Mouse (Mus musculus): Measurements from ENCODE around the gene Prm3. TPM values are rescaled to one million over a fixed set of nuclear protein-coding genes. Genes with fewer than 3 reads are reported as not detected.

Gene Prm3
- polyA plus RNA-seq, 2 experiments, result not detected

GRCm38 (mm10) chr16:10773543-10773942, 17.2 kb downstream of the Prm3 start:
- WGBS, result 71% methylated on average over 8 of the region's 8 CpGs
- ATAC-seq (ENCODE audit: low FRiP score, low read depth), result no peak

GRCm38 (mm10) chr16:10771769-10772510, 18.8 kb downstream of the Prm3 start:
- ATAC-seq (ENCODE audit: low FRiP score, low read depth), result no peak
- Histone ChIP-seq H3K27ac (replicated peaks; ENCODE audit: low read depth, low read length) (no peak overlapping the region), H3K4me2 (replicated peaks; ENCODE audit: low read depth, low read length, severe bottlenecking) (no peak overlapping the region), H3K27me3 (ENCODE audit: control insufficient read depth, insufficient read depth, low read length) (no peaks in the 10 kb centered on the region), H3K36me3 (ENCODE audit: control insufficient read depth, insufficient read depth, low read length) (no peaks in the 10 kb centered on the region), H3K9ac (ENCODE audit: low read depth, low read length, severe bottlenecking) (no peak overlapping the region), H3K4me3 (replicated peaks; ENCODE audit: low read length) (no peak overlapping the region), H3K4me1 (ENCODE audit: control insufficient read depth, insufficient read depth, low read length) (no peaks in the 10 kb centered on the region; the same call in 1 of the 2 replicates), H3K9me3 (ENCODE audit: control insufficient read depth, low read length) (no peaks in the 10 kb centered on the region)
- WGBS, result 50% methylated on average over 19 of the region's 19 CpGs
- TF ChIP-seq POLR2A (IDR thresholded peaks at IDR 0.05; ENCODE audit: borderline replicate concordance, extremely low read depth, insufficient read depth, insufficient read length), result no peak
- no peak for DNase-seq (ENCODE audit: low spot score)

More at GRCm38 (mm10) chr16:10773543-10773942, 17.2 kb downstream of the Prm3 start:
- H3K27me3 ChIP-seq (ENCODE audit: control insufficient read depth, insufficient read depth, low read length), result no peaks in the 10 kb centered on the region
- no peak for TF ChIP-seq POLR2A (IDR thresholded peaks at IDR 0.05; ENCODE audit: borderline replicate concordance, extremely low read depth, insufficient read depth, insufficient read length)
- no peak overlapping the region for H3K4me2 ChIP-seq (replicated peaks; ENCODE audit: low read depth, low read length, severe bottlenecking)
- H3K4me3 ChIP-seq (replicated peaks; ENCODE audit: low read length), result no peak overlapping the region
- no peak overlapping the region for H3K27ac ChIP-seq (replicated peaks; ENCODE audit: low read depth, low read length)
- no peak for DNase-seq (ENCODE audit: low spot score)
- H3K4me1 ChIP-seq (ENCODE audit: control insufficient read depth, insufficient read depth, low read length), result no peaks in the 10 kb centered on the region; the same call in 1 of the 2 replicates
- H3K9ac ChIP-seq (ENCODE audit: low read depth, low read length, severe bottlenecking), result no peak overlapping the region
- H3K36me3 ChIP-seq (ENCODE audit: control insufficient read depth, insufficient read depth, low read length), result no peaks in the 10 kb centered on the region
- H3K9me3 ChIP-seq (ENCODE audit: control insufficient read depth, low read length), result no peaks in the 10 kb centered on the region

- Histone ChIP-seq H3K4me1 (ENCODE audit: control insufficient read depth, insufficient read depth, low read length) (no peaks in the 10 kb centered on the region; the same call in 1 of the 2 replicates), H3K4me2 (replicated peaks; ENCODE audit: low read depth, low read length, severe bottlenecking) (no peak overlapping the region), H3K9me3 (ENCODE audit: control insufficient read depth, low read length) (no peaks in the 10 kb centered on the region), H3K9ac (ENCODE audit: low read depth, low read length, severe bottlenecking) (no peak overlapping the region), H3K36me3 (ENCODE audit: control insufficient read depth, insufficient read depth, low read length) (no peaks in the 10 kb centered on the region), H3K27ac (replicated peaks; ENCODE audit: low read depth, low read length) (no peak overlapping the region), H3K27me3 (ENCODE audit: control insufficient read depth, insufficient read depth, low read length) (no peaks in the 10 kb centered on the region), H3K4me3 (replicated peaks; ENCODE audit: low read length) (no peak overlapping the region)
- 53% methylated on average over 4 of the region's 4 CpGs for WGBS
- DNase-seq (ENCODE audit: low spot score) (no peak), ATAC-seq (ENCODE audit: low FRiP score, low read depth) (no peak; the same call in 1 of the 2 replicates)
- no peak for TF ChIP-seq POLR2A (IDR thresholded peaks at IDR 0.05; ENCODE audit: borderline replicate concordance, extremely low read depth, insufficient read depth, insufficient read length)
Observed at GRCm38 (mm10) chr16:10770531-10771325, 20.0 kb downstream of the Prm3 start.

GRCm38 (mm10) chr16:10769661-10770060, 21.1 kb downstream of the Prm3 start:
- Histone ChIP-seq H3K4me3 (replicated peaks; ENCODE audit: low read length) (no peak overlapping the region), H3K36me3 (ENCODE audit: control insufficient read depth, insufficient read depth, low read length) (no peaks in the 10 kb centered on the region), H3K9ac (ENCODE audit: low read depth, low read length, severe bottlenecking) (no peak overlapping the region), H3K4me2 (replicated peaks; ENCODE audit: low read depth, low read length, severe bottlenecking) (no peak overlapping the region), H3K4me1 (ENCODE audit: control insufficient read depth, insufficient read depth, low read length) (no peaks in the 10 kb centered on the region; the same call in 1 of the 2 replicates), H3K27me3 (ENCODE audit: control insufficient read depth, insufficient read depth, low read length) (no peaks in the 10 kb centered on the region), H3K27ac (replicated peaks; ENCODE audit: low read depth, low read length) (no peak overlapping the region), H3K9me3 (ENCODE audit: control insufficient read depth, low read length) (no peaks in the 10 kb centered on the region)
- DNase-seq (ENCODE audit: low spot score) (no peak), ATAC-seq (ENCODE audit: low FRiP score, low read depth) (no peak)
- WGBS, result 50% methylated on average over 2 of the region's 2 CpGs
- TF ChIP-seq POLR2A (IDR thresholded peaks at IDR 0.05; ENCODE audit: borderline replicate concordance, extremely low read depth, insufficient read depth, insufficient read length), result no peak

GRCm38 (mm10) chr16:10768821-10769220, 21.9 kb downstream of the Prm3 start:
- no peak for DNase-seq (ENCODE audit: low spot score)
- Histone ChIP-seq H3K27ac (replicated peaks; ENCODE audit: low read depth, low read length) (no peak overlapping the region), H3K4me3 (replicated peaks; ENCODE audit: low read length) (no peak overlapping the region), H3K27me3 (ENCODE audit: control insufficient read depth, insufficient read depth, low read length) (no peaks in the 10 kb centered on the region), H3K4me1 (ENCODE audit: control insufficient read depth, insufficient read depth, low read length) (no peaks in the 10 kb centered on the region; the same call in 1 of the 2 replicates), H3K36me3 (ENCODE audit: control insufficient read depth, insufficient read depth, low read length) (no peaks in the 10 kb centered on the region), H3K9me3 (ENCODE audit: control insufficient read depth, low read length) (no peaks in the 10 kb centered on the region), H3K9ac (ENCODE audit: low read depth, low read length, severe bottlenecking) (no peak overlapping the region), H3K4me2 (replicated peaks; ENCODE audit: low read depth, low read length, severe bottlenecking) (no peak overlapping the region)
- no peak for TF ChIP-seq POLR2A (IDR thresholded peaks at IDR 0.05; ENCODE audit: borderline replicate concordance, extremely low read depth, insufficient read depth, insufficient read length)
- ATAC-seq (ENCODE audit: low FRiP score, low read depth), result no peak
- 36% methylated on average over 9 of the region's 9 CpGs for WGBS

Measured in limb, embryonic 14.5 days (tissue).